Mouse (Mus musculus): ENCODE results near the gene 4930426L09Rik. TPM values are rescaled to one million over a fixed set of nuclear protein-coding genes. Genes with fewer than 3 reads are reported as not detected.

4930426L09Rik gene
- polyA plus RNA-seq, 1 experiment = 2.4 TPM

- Histone ChIP-seq H3K4me1 (ENCODE audit: control insufficient read depth, insufficient read depth, low read length) (peaks cover 7% of the 10 kb centered on the region), H3K4me3 (replicated peaks; ENCODE audit: control insufficient read depth, low read depth, low read length) (no peak overlapping the region), H3K27ac (ENCODE audit: control insufficient read depth, insufficient read depth, low read depth, low read length, poor library complexity) (no peak overlapping the region)
- WGBS = 47% methylated on average over 3 of the region's 3 CpGs
- TF ChIP-seq POLR2A (IDR thresholded peaks at IDR 0.05; ENCODE audit: borderline replicate concordance, control insufficient read depth, low read depth, low read length) = no peak
- no peak for TF ChIP-seq CTCF (IDR thresholded peaks at IDR 0.05; ENCODE audit: control insufficient read depth, insufficient read depth, low read length)
These were observed 12.6 kb upstream of the 4930426L09Rik start for GRCm38 (mm10) chr2:18985506-18985905.

GRCm38 (mm10) chr2:18988885-18989284 is 9.3 kb upstream of the 4930426L09Rik start:
- Histone ChIP-seq H3K4me3 (replicated peaks; ENCODE audit: control insufficient read depth, low read depth, low read length) (no peak overlapping the region), H3K4me1 (ENCODE audit: control insufficient read depth, insufficient read depth, low read length) (peaks cover 4% of the 10 kb centered on the region), H3K27ac (ENCODE audit: control insufficient read depth, insufficient read depth, low read depth, low read length, poor library complexity) (no peak overlapping the region)
- no peak for TF ChIP-seq POLR2A (IDR thresholded peaks at IDR 0.05; ENCODE audit: borderline replicate concordance, control insufficient read depth, low read depth, low read length)
- TF ChIP-seq CTCF (IDR thresholded peaks at IDR 0.05; ENCODE audit: control insufficient read depth, insufficient read depth, low read length) = peak; percentile 21; the same call in 1 of the 2 replicates
- WGBS = 62% methylated on average over 3 of the region's 3 CpGs

- H3K4me1 ChIP-seq (ENCODE audit: control insufficient read depth, insufficient read depth, low read length) = peaks cover 4% of the 10 kb centered on the region
- 27% methylated on average over 7 of the region's 7 CpGs for WGBS
- H3K4me3 ChIP-seq (replicated peaks; ENCODE audit: control insufficient read depth, low read depth, low read length) = no peak overlapping the region
- TF ChIP-seq CTCF (IDR thresholded peaks at IDR 0.05; ENCODE audit: control insufficient read depth, insufficient read depth, low read length) (no peak), POLR2A (IDR thresholded peaks at IDR 0.05; ENCODE audit: borderline replicate concordance, control insufficient read depth, low read depth, low read length) (no peak)
- H3K27ac ChIP-seq (ENCODE audit: control insufficient read depth, insufficient read depth, low read depth, low read length, poor library complexity) = no peak overlapping the region
These were observed 5.3 kb upstream of the 4930426L09Rik start for GRCm38 (mm10) chr2:18992512-18993510.

- TF ChIP-seq CTCF (IDR thresholded peaks at IDR 0.05; ENCODE audit: control insufficient read depth, insufficient read depth, low read length) (no peak), POLR2A (IDR thresholded peaks at IDR 0.05; ENCODE audit: borderline replicate concordance, control insufficient read depth, low read depth, low read length) (no peak; the same call in 1 of the 2 replicates)
- H3K4me3 ChIP-seq (replicated peaks; ENCODE audit: control insufficient read depth, low read depth, low read length) = peak overlapping the region; percentile 94
- peaks cover 1% of the 10 kb centered on the region for H3K4me1 ChIP-seq (ENCODE audit: control insufficient read depth, insufficient read depth, low read length)
- 1% methylated on average over 25 of the region's 25 CpGs for WGBS
- H3K27ac ChIP-seq (ENCODE audit: control insufficient read depth, insufficient read depth, low read depth, low read length, poor library complexity) = peak overlapping the region; percentile 40
These were observed 1.5 kb upstream of the 4930426L09Rik start for GRCm38 (mm10) chr2:18996451-18997211.

- H3K4me1 ChIP-seq (ENCODE audit: control insufficient read depth, insufficient read depth, low read length) = peaks cover 1% of the 10 kb centered on the region
- under 1% methylated on average over 46 of the region's 46 CpGs for WGBS
These were observed 664 bp upstream of the 4930426L09Rik start for GRCm38 (mm10) chr2:18997387-18997971.

GRCm38 (mm10) chr2:18999395-18999794 is 1.3 kb downstream of the 4930426L09Rik start:
- 72% methylated on average over 2 of the region's 2 CpGs for WGBS
- no peak overlapping the region for H3K4me3 ChIP-seq (replicated peaks; ENCODE audit: control insufficient read depth, low read depth, low read length)
- no peaks in the 10 kb centered on the region; the same call in 1 of the 2 replicates for H3K4me1 ChIP-seq (ENCODE audit: control insufficient read depth, insufficient read depth, low read length)
- no peak for TF ChIP-seq CTCF (IDR thresholded peaks at IDR 0.05; ENCODE audit: control insufficient read depth, insufficient read depth, low read length)
- no peak for TF ChIP-seq POLR2A (IDR thresholded peaks at IDR 0.05; ENCODE audit: borderline replicate concordance, control insufficient read depth, low read depth, low read length)
- no peak overlapping the region for H3K27ac ChIP-seq (ENCODE audit: control insufficient read depth, insufficient read depth, low read depth, low read length, poor library complexity)

More at GRCm38 (mm10) chr2:18997387-18997971, 664 bp upstream of the 4930426L09Rik start:
- H3K27ac ChIP-seq (ENCODE audit: control insufficient read depth, insufficient read depth, low read depth, low read length, poor library complexity) = peak overlapping the region; percentile 100
- peak overlapping the region; percentile 94 for H3K4me3 ChIP-seq (replicated peaks; ENCODE audit: control insufficient read depth, low read depth, low read length)
- TF ChIP-seq POLR2A (IDR thresholded peaks at IDR 0.05; ENCODE audit: borderline replicate concordance, control insufficient read depth, low read depth, low read length) = peak; percentile 7; the same call in 1 of the 2 replicates
- TF ChIP-seq CTCF (IDR thresholded peaks at IDR 0.05; ENCODE audit: control insufficient read depth, insufficient read depth, low read length) = no peak

GRCm38 (mm10) chr2:19004801-19005200 is 6.7 kb downstream of the 4930426L09Rik start:
- TF ChIP-seq CTCF (IDR thresholded peaks at IDR 0.05; ENCODE audit: control insufficient read depth, insufficient read depth, low read length) = no peak
- TF ChIP-seq POLR2A (IDR thresholded peaks at IDR 0.05; ENCODE audit: borderline replicate concordance, control insufficient read depth, low read depth, low read length) = 0 out of 2 replicates have a peak, but pooled peaks have one; percentile 4
- WGBS = 7% methylated on average over 10 of the region's 10 CpGs
- Histone ChIP-seq H3K4me3 (replicated peaks; ENCODE audit: control insufficient read depth, low read depth, low read length) (no peak overlapping the region), H3K27ac (ENCODE audit: control insufficient read depth, insufficient read depth, low read depth, low read length, poor library complexity) (peak overlapping the region; percentile 49), H3K4me1 (ENCODE audit: control insufficient read depth, insufficient read depth, low read length) (peaks cover 9% of the 10 kb centered on the region)

All from bone marrow, adult 2 months (tissue).